Mouse (Mus musculus) testis, adult 2 months (tissue): ENCODE data around the gene Ptpn14.

ENCODE experiments used
- CTCF ChIP-seq: fragments of 200-500 bp; IDR thresholded peaks from 2 replicates; pipeline ENCODE4 v1.5.1; 2012; ENCODE audit warnings: low read depth, mild to moderate bottlenecking, inconsistent platforms, low read length, moderate library complexity; ENCODE audit not compliant: control insufficient read depth, insufficient read depth, insufficient replicate concordance
- POLR2A ChIP-seq: fragments of 200-500 bp; IDR thresholded peaks from 2 replicates; pipeline ENCODE4 v1.6.1; 2012; ENCODE audit warnings: low read depth, mild to moderate bottlenecking, inconsistent platforms, low read length, moderate library complexity; ENCODE audit not compliant: control insufficient read depth

- TF ChIP-seq CTCF (peak; percentile 44; the same call in 1 of the 2 replicates), POLR2A (no peak)
Observed at GRCm38 (mm10) chr1:189870539-189870938, 142.5 kb downstream of the Ptpn14 start.
